In the genomic region with DNA sequence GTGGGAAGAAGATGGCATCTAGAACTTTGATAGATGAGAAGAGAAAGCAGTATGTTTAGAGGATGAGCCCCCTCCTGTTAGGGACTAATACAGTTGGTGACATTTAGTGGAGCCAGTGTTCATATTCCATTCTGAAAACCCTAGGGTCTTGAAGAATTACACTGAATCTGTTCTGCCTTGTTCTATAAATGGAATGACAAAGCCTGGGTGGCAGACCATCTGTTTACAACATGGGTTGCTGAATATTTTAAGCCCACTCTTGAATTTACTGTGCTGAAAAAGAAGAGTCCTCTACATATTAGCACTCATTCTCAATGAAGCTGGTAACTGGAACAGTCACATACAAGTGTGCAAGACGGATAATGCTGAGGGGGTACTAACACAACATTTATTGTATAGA, we compare ENCODE assay signal across 19 mouse cellular contexts.
DNase-seq lines count a peak whose midpoint lies in the region; ATAC-seq and TF ChIP-seq lines count a peak whose summit lies in the region.
"Had no signal": no experiment of that assay in that cellular context is flagged by ENCODE, and none has a peak within 500 bp of the region (broad histone marks: within the 10 kb centered on the region; RNA-seq: fewer than 3 reads in every experiment).

No protein-coding gene starts in this region.

- no peak overlapping the region for H3K4me3 ChIP-seq in limb, embryonic 10.5 days
- H3K4me3 ChIP-seq: embryonic facial prominence, embryonic 15.5 days; heart, embryonic 15.5 days; hindbrain, embryonic 15.5 days; intestine, embryonic 15.5 days; limb, embryonic 13.5 days; liver, embryonic 13.5 days; lung, embryonic 15.5 days had no signal

- no peaks in the 10 kb centered on the region for H3K4me1 ChIP-seq in limb, embryonic 10.5 days
- H3K4me1 ChIP-seq: embryonic facial prominence, embryonic 15.5 days; heart, embryonic 15.5 days; hindbrain, embryonic 15.5 days; intestine, embryonic 15.5 days; limb, embryonic 13.5 days; liver, embryonic 13.5 days; lung, embryonic 15.5 days had no signal

- no peaks in the 10 kb centered on the region for H3K9me3 ChIP-seq in limb, embryonic 10.5 days (replicated peaks)
- H3K9me3 ChIP-seq: embryonic facial prominence, embryonic 15.5 days; heart, embryonic 15.5 days; hindbrain, embryonic 15.5 days; intestine, embryonic 15.5 days; limb, embryonic 13.5 days; liver, embryonic 13.5 days; lung, embryonic 15.5 days had no signal

- intact Hi-C loops in left cerebral cortex, postnatal 25 days (cut with DNase I) = no loop called here
- intact Hi-C loops in left cerebral cortex, postnatal 36 days (cut with DNase I) = no loop called here

- 95% methylated on average over 1 of the region's 1 CpGs for WGBS in limb, embryonic 10.5 days

- peak; percentile 86 for ATAC-seq in frontal cortex, adult (ENCODE audit: low TSS enrichment)
- ATAC-seq: intestine, embryonic 15.5 days had no signal

- H3K36me3 ChIP-seq in limb, embryonic 10.5 days = no peaks in the 10 kb centered on the region
- H3K36me3 ChIP-seq: embryonic facial prominence, embryonic 15.5 days; heart, embryonic 15.5 days; hindbrain, embryonic 15.5 days; intestine, embryonic 15.5 days; limb, embryonic 13.5 days; liver, embryonic 13.5 days; lung, embryonic 15.5 days had no signal

- no peak overlapping the region for H3K27ac ChIP-seq in limb, embryonic 10.5 days
- H3K27ac ChIP-seq: embryonic facial prominence, embryonic 15.5 days; heart, embryonic 15.5 days; hindbrain, embryonic 15.5 days; intestine, embryonic 15.5 days; limb, embryonic 13.5 days; liver, embryonic 13.5 days; lung, embryonic 15.5 days had no signal

- no peak for TF ChIP-seq POLR2A in brain, embryonic 14.5 days (IDR thresholded peaks at IDR 0.05; ENCODE audit: borderline replicate concordance, extremely low read depth, insufficient read depth, insufficient read length, poor library complexity, severe bottlenecking)

- H3K27me3 ChIP-seq in limb, embryonic 10.5 days (ENCODE audit: low read depth, poor library complexity, severe bottlenecking) = no peaks in the 10 kb centered on the region
- H3K27me3 ChIP-seq: embryonic facial prominence, embryonic 15.5 days; heart, embryonic 15.5 days; hindbrain, embryonic 15.5 days; intestine, embryonic 15.5 days; limb, embryonic 13.5 days; liver, embryonic 13.5 days; lung, embryonic 15.5 days had no signal

- no peak for TF ChIP-seq CTCF in brain, embryonic 14.5 days (IDR thresholded peaks at IDR 0.05; ENCODE audit: borderline replicate concordance, extremely low read depth, insufficient read depth, insufficient read length)

- DNase-seq in frontal cortex, postnatal 14 days (ENCODE audit: low spot score in 2 of 2) = no peak
- peak; percentile 18 to 69 for DNase-seq in left cerebral cortex, postnatal 25 days (ENCODE audit: low spot score in 2 of 2)
- DNase-seq in left cerebral cortex, postnatal 36 days (ENCODE audit: low spot score in 2 of 2) = no peak
- peak; percentile 44 for DNase-seq in brain, embryonic 14.5 days (ENCODE audit: low read depth)
- peak; percentile 24 for DNase-seq in layer of hippocampus, adult 9-10 months (ENCODE audit: low spot score)
- no peak for DNase-seq in limb, embryonic 10.5 days (ENCODE audit: low spot score)
- no peak for DNase-seq in kidney, adult 18-20 months
- DNase-seq: gastrocnemius, postnatal 36 days; heart, postnatal 4 days; liver, embryonic 13.5 days; lung, postnatal 4 days; spleen, adult 18-20 months had no signal

Comparison
In these comparisons a context has a peak if more than half of its experiments do, and no peak if none do; other contexts are left out.
1. DNase-seq: peak in left cerebral cortex, postnatal 25 days (2 of 2), brain, embryonic 14.5 days (single experiment) and layer of hippocampus, adult 9-10 months (single experiment); none in frontal cortex, postnatal 14 days (0 of 2), left cerebral cortex, postnatal 36 days (0 of 2), limb, embryonic 10.5 days (single experiment) and kidney, adult 18-20 months (single experiment).